Mouse (Mus musculus) frontal cortex, postnatal 25 days (tissue): ENCODE measurements around the gene Tmem178b.

Source experiments
- DNase-seq, 2 experiments: peaks; one replicate each; pipeline ENCODE4 v3.0.0; 2022; ENCODE audit warnings: low spot score in 2 of 2

Gene Tmem178b

DNA sequence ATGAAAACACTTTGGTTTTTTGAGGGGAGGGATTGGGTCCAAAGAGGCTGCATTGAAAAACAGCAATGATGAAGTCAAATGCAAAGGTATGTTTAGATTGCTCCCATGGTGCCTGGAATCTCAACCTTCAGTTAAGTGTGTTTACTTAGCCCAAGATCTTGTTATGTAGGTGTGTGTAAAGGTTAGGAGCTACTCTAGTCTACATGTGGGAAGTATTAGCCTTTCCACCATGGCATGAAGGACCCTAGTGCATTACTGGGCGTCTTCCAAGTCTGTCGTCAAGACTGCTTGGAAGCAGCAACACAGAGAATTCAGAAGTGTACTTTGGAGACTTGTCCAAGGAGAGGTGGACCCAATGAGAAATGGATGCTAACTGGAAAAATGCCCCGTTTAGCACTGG, 205.3 kb downstream of the Tmem178b start:
- DNase-seq, result no peak

DNA sequence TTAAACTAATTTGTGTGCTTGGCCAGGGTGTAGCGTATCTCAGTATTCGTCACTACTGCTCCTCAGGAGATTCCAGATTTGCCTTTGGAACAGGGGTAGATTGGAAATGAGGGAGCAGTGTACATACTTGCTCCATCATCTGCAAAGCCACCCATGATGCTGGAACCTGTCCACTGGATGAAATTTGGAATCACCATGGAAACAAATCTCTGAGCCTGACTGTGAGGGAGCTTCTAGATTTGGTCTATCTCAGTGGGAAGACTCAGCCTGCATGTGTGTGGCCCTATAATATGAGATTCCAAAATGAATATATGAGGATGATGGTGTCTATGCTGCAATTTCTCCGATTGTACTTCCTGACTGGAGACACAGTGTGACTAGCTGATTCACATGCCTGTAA, 210.7 kb downstream of the Tmem178b start:
- DNase-seq, result no peak

- DNase-seq, result no peak
Measured at GRCm38 (mm10) chr6:40091250-40091651, 218.2 kb downstream of the Tmem178b start.

GRCm38 (mm10) chr6:40098498-40098897, 225.4 kb downstream of the Tmem178b start:
- DNase-seq, result no peak

DNA sequence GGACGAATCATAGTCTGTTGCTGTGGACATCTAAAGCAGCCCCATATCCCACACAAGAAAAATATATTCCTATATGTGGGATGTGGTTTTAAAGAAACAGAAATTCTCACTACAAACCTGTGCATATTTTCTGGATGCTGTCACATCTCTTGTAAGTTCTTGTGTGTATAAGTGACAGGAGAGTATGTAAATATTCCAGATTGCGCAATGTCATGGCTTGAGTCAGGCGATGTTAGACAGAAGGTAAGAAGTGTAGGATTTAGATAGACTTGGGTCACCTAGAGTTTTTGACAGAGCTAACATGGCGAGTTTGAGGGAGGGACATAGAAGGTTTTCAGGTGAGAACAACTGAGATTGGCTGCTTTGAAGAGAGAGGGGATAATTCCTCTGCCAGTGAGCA, 228.7 kb downstream of the Tmem178b start:
- no peak for DNase-seq

- no peak for DNase-seq
Measured at GRCm38 (mm10) chr6:40102863-40103262, 229.8 kb downstream of the Tmem178b start.

GRCm38 (mm10) chr6:40110029-40110428, 237.0 kb downstream of the Tmem178b start:
- DNase-seq, result no peak

DNA sequence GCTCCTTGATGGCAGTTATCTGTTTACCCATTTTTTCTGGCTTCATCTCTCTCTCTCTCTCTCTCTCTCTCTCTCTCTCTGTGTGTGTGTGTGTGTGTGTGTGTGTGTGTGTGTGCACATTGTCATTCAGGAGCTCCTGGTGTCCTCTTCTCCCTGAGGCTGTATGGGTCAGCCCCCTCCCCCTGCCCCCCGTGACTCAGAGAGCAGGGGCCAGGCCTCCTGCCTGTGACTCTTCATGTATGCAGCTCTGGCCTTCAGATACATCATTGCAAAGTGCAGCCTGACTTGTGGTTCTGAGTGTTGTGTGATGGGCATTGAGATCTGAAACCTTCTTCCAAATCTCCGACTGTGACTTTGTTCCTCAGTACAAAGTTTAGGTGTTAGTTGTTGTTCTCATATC, 237.7 kb downstream of the Tmem178b start:
- DNase-seq, result no peak

DNA sequence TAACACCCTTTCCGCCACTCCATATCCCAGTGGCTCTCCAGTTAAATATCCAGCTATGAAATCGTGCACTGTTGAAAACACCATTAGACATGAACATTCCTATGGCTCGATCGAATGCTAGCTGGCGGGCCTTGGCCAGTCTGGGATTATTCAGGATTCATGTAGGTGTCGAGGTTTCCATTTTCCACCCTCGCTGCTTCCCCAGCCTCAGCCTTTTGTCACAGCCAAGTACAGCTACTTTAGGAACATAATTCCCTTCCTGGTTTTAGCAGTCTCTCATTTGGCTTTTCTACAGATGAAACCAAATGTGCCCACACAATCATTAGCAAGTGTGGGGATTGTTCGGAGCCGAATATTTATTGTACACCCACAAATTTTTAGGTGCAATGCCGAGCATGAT, 239.4 kb downstream of the Tmem178b start:
- DNase-seq, result peak in 1 of 2 experiments; percentile 52

DNA sequence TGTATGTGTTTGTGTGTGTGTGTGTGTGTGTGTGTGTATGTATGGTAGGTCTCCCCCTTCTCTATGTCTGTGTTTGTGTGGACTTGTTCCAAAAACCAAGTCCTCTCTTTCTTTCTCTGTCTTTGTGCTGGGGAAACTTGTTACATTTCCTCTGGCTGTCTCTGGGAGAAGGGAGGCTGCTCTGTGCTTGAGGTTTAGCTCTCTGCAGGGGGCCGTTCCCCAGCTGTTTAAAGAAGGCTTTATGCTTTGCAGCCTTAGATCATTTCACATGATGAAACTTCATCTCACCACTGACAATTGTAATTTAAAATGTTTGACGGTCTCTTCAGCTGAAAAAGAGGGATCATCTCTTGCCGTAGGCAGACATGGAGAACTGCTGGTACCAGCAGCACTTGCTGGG, 243.2 kb downstream of the Tmem178b start:
- no peak for DNase-seq

GRCm38 (mm10) chr6:40120176-40120575, 247.1 kb downstream of the Tmem178b start:
- DNase-seq, result no peak

GRCm38 (mm10) chr6:40121494-40121893, 248.4 kb downstream of the Tmem178b start:
- DNase-seq, result no peak

GRCm38 (mm10) chr6:40123070-40123690, 250.1 kb downstream of the Tmem178b start:
- no peak for DNase-seq

DNA sequence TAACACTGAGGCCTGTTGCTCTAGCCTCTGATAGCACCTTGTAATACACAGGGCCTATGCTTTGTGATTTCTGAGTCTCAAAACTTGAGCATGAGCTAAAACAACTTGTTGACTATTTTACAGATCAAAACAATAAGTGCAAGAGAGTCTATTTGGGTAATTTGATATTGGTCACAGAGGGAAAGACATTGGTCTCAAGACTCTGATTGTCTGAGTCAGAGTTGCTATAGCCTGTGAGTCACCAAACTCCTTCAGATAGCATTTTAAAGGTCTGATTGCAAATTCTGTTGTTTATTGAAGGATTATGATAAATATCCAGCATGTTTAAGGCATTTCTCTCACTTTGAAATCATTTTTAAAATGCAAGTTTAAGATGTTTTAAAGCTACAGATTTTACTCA, 250.9 kb downstream of the Tmem178b start:
- DNase-seq, result no peak

GRCm38 (mm10) chr6:40128716-40129115, 255.6 kb downstream of the Tmem178b start:
- DNase-seq, result no peak

GRCm38 (mm10) chr6:40131936-40132335, 258.9 kb downstream of the Tmem178b start:
- DNase-seq, result no peak

- DNase-seq, result no peak
Measured at GRCm38 (mm10) chr6:40133436-40133835, 260.4 kb downstream of the Tmem178b start.

- DNase-seq, result no peak
Measured at GRCm38 (mm10) chr6:40135716-40136115, 262.6 kb downstream of the Tmem178b start.

DNA sequence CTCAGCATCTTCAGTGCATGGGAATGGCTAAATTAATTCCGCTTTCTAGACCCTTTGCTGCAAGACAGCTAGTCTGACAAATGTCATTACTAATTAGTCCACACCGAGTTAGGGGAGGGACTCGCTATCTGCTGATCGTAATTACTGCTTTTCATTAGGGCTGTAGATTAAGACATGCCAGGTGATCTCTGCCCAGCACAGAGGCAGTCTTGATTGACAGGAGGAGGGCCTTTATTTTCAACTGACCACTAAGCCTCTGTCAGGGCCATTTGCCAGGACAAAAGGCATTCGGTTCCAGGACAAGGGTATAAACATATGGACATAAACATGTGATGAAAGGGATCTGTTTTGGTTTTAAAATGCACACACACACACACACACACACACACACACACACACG, 264.3 kb downstream of the Tmem178b start:
- no peak for DNase-seq

- no peak for DNase-seq
Measured at GRCm38 (mm10) chr6:40137831-40138520, 264.9 kb downstream of the Tmem178b start.

DNA sequence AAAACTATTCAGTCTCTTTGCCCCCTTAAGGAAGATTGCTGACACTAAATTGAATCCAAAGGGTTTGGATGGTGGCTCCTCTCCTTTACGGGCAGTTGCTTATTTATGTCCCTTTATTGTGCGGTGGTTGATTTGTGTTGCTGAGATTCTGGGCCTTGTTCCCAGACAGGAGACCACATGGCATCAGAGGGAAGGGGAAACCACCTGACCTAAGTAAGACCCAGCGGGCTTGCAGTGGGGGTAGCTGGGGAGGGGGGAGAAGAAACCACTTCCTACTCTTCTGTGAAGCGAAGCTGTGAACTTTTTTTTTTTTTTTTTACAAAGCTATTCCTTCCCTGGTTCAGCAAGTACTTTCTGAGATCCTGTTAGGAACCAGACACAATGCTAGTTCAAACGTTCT, 269.5 kb downstream of the Tmem178b start:
- no peak for DNase-seq

- DNase-seq, result no peak
Measured at GRCm38 (mm10) chr6:40144371-40144770, 271.3 kb downstream of the Tmem178b start.

DNA sequence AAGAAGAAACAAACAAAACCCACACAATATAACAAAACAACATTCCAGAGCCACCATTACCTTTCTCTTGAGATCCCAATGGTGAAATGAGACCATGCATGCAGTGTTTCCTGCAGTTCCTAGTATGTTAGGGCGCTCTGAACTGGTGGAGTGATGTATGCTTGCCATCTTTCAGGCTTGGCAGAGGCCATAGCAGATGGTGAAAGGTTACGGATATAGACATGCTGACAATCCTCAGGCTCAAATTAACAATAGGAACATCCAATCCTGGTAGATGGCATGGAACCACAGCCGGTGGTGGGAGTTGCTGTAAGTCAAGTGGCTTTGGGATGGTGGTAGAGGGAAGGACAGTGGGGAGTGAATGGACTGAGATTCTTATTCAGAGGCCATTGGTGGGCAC, 272.5 kb downstream of the Tmem178b start:
- DNase-seq, result no peak

DNA sequence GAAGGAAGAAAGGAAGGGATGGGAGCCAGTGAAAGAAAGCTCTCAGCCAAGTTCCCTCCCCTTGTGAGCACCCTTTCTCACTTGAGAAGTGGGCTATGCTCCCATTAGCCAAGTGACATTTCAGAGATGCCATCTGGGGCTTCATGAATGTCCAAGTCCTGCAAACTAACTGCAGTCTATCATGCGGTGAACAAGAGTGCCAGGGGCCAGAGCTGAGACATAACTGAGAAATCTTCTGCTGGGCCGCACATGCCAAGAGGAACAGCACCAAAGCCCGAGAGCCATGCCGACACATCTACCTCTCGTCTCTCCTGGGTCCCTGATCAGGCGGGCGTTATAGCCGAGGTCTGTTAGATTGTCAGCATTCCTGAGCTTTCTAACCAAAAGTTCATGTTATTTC, 279.2 kb downstream of the Tmem178b start:
- no peak for DNase-seq
